Mouse (Mus musculus) myocyte (in vitro differentiated cells): ENCODE data around the gene Map3k13.

ENCODE experiments used
- CEBPB ChIP-seq: IDR thresholded peaks from 2 replicates; pipeline ENCODE4 v1.6.1; 2011; ENCODE audit warnings: mild to moderate bottlenecking, moderate library complexity; ENCODE audit not compliant: poor library complexity, insufficient read depth, severe bottlenecking
- E2F4 ChIP-seq: IDR thresholded peaks from one replicate; pipeline ENCODE4 v1.6.1; 2011; ENCODE audit warnings: mild to moderate bottlenecking, control low read depth, moderate library complexity; ENCODE audit not compliant: insufficient read depth
- MAX ChIP-seq: IDR thresholded peaks from one replicate; pipeline ENCODE4 v1.6.1; 2011; ENCODE audit warnings: low read depth, mild to moderate bottlenecking, control low read depth
- MYOD1 ChIP-seq, 3 experiments: IDR thresholded peaks; one replicate each; pipeline ENCODE4 v1.6.1; 2011; ENCODE audit warnings: control low read depth in 2 of 3, low read depth in 2 of 3, mild to moderate bottlenecking in 2 of 3, moderate library complexity in 1 of 3; ENCODE audit not compliant: insufficient read length in 2 of 3, control insufficient read depth in 1 of 3
- MYOG ChIP-seq, 3 experiments: IDR thresholded peaks; one replicate each; pipeline ENCODE4 v1.6.1; 2011; ENCODE audit warnings: control low read depth in 2 of 3, low read depth in 2 of 3, mild to moderate bottlenecking in 2 of 3; ENCODE audit not compliant: insufficient read length in 2 of 3, control insufficient read depth in 1 of 3, insufficient read depth in 1 of 3
- POLR2A ChIP-seq: IDR thresholded peaks from one replicate; pipeline ENCODE4 v1.6.1; 2011; ENCODE audit warnings: low read depth, mild to moderate bottlenecking, control low read depth, moderate library complexity; ENCODE audit not compliant: insufficient read length
- POLR2AphosphoS2 ChIP-seq: IDR thresholded peaks from one replicate; pipeline ENCODE4 v1.6.1; 2011; ENCODE audit warnings: low read depth, control low read depth; ENCODE audit not compliant: insufficient read length
- SRF ChIP-seq: IDR thresholded peaks from one replicate; pipeline ENCODE4 v1.6.1; 2011; ENCODE audit warnings: low read depth; ENCODE audit not compliant: control insufficient read depth, insufficient read length
- TCF3 ChIP-seq: IDR thresholded peaks from one replicate; pipeline ENCODE4 v1.6.1; 2011; ENCODE audit warnings: low read depth, control low read depth; ENCODE audit not compliant: insufficient read length
- USF1 ChIP-seq: IDR thresholded peaks from one replicate; pipeline ENCODE4 v1.6.1; 2011; ENCODE audit warnings: low read depth, mild to moderate bottlenecking, control low read depth, moderate library complexity

DNA sequence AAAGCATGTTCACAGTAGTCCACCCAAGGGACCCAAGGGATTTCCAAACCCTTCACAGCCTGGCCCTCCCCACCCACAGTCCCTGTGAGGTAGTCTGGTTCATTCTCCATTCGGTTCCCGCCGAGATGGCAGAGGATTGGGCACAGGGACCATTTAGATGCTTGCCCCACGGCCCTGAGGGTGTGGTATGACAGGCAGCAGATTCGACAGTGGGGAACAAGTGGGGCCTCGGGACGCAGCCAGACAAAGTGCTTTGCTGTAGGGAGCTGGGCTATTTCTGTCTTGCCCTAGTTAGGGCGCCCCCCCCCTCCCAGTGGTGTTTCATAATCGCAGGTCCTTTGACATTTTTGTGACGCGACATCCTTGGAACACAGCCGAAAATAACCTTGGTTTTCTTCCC lies 161.4 kb downstream of the Map3k13 start:
- TF ChIP-seq MAX = no peak
- TF ChIP-seq POLR2A = no peak
- TF ChIP-seq POLR2AphosphoS2 = no peak
- no peak for TF ChIP-seq MYOG (IDR thresholded peaks at IDR 0.05; ENCODE audit: control insufficient read depth in 1 of 3, insufficient read depth in 1 of 3, insufficient read length in 2 of 3, low read depth in 2 of 3)
- TF ChIP-seq CEBPB = no peak
- TF ChIP-seq USF1 = no peak
- no peak for TF ChIP-seq E2F4
- no peak for TF ChIP-seq SRF
- TF ChIP-seq TCF3 = no peak
- no peak for TF ChIP-seq MYOD1 (IDR thresholded peaks at IDR 0.05; ENCODE audit: control insufficient read depth in 1 of 3, insufficient read length in 2 of 3, low read depth in 2 of 3)
